Mouse (Mus musculus): ENCODE data around the gene Cabs1.

Cabs1 gene

GRCm38 (mm10) chr5:87979139-87979538 lies at the start of gene Cabs1:
Gene Cabs1, plus strand, starts transcription at chr5:87979439.
- no peak for DNase-seq (ENCODE audit: low spot score)

DNA sequence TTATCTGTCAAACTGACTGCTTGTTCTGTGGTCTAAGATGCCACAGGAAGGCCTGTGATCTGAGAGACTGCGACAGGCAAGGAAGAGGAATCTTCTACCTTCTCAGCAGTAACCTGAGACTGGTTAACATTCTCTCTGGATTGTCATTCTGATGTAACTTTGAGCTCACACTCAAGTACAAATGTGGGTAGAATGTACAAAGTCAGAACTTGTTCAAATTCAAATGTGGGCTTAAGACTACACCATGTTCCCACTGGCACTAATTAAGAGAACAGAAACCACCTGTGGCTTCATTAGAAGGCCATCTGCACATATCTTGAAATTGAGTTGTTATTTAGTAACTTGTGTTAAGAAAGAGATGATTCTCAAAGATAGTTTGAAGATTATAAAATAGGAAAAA lies 47.6 kb upstream of the Cabs1 start:
- DNase-seq (ENCODE audit: low spot score) = no peak

DNA sequence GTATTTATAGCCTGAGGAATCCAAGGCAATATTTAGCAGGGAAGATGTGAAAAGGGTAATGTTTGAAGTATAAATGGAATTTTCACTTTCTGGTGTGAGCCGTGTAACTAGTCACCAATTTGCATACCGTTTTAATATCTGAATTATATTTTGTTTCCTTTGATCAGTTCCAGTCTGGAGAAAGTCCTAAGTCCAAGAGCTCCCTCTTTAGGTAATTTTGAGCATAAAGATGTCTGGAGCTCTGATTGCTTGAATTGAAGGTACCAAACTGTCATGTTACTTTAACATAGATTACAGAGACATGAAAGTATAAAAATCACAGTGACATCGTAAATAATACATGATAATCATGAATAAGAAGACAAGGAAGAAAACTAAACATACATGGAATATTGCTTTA lies 38.5 kb upstream of the Cabs1 start:
- DNase-seq (ENCODE audit: low spot score) = no peak

DNA sequence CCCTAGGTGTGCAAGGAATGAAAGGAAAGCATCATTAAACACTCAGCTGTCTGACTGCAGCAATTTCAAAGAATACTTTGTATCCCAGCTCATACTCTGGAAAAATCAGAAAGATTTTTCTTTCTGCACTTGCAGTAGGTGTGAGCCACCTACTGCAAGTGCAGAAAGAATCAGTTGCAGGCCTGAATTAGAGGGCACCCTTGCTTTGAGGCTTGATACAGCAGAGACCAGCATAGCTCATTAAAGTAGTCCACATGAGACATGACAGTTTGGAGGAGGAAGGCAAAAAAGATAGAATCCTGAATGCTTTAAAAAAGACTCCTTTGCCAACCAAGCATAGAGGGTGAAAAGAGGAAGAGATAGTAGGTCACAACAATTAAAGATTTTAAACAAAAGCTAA lies 36.7 kb upstream of the Cabs1 start:
- DNase-seq (ENCODE audit: low spot score) = no peak

DNA sequence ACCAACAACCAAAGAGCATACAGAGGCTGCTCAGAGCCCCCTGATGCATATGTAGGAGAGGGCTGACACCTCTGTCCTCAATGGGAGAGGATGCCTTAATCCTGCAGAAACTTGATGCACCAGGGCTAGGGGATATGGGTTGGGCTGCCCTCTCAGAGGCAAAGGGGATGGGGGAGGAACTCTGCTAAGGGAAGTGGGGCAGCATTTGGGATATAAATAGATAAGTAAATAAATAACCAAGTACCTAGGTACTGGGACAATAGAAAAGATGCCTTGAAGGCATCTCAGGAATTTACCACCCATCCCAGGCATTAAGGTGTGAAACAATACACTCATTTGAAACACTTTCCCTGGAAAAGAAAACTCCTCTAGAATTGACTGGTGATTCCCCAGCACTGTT lies 27.4 kb upstream of the Cabs1 start:
- no peak for DNase-seq (ENCODE audit: low spot score)

- DNase-seq (ENCODE audit: low spot score) = no peak
Measured at GRCm38 (mm10) chr5:87969201-87969600, 10.0 kb upstream of the Cabs1 start, which contains the start of the genes 2310003L06Rik and Gm28434. Gene 2310003L06Rik, plus strand, starts transcription at chr5:87969459. Gene Gm28434, plus strand, starts transcription at chr5:87969517.

- no peak for DNase-seq (ENCODE audit: low spot score)
Measured at GRCm38 (mm10) chr5:87982468-87983214, 3.4 kb downstream of the Cabs1 start.

- no peak for DNase-seq (ENCODE audit: low spot score)
Measured at GRCm38 (mm10) chr5:88002249-88002648, 23.0 kb downstream of the Cabs1 start, which contains the start of gene Smr3a. Gene Smr3a, plus strand, starts transcription at chr5:88002549.

- no peak for DNase-seq (ENCODE audit: low spot score)
Measured at GRCm38 (mm10) chr5:88005241-88005640, 26.0 kb downstream of the Cabs1 start.
